Mouse (Mus musculus): ENCODE measurements around the gene Ehmt2. TPM values are rescaled to one million over a fixed set of nuclear protein-coding genes. Genes with fewer than 3 reads are reported as not detected.
A peak's percentile ranks its signal among the peaks of the same experiment; 100 is the strongest.
"Not testable (repeated sequence)": the region's sequence is repeated elsewhere in the genome, so short reads cannot be mapped to it uniquely, and the experiment has no call there.

Ehmt2 gene
- polyA plus RNA-seq, 1 experiment from 2014 or later = 100 TPM

DNA sequence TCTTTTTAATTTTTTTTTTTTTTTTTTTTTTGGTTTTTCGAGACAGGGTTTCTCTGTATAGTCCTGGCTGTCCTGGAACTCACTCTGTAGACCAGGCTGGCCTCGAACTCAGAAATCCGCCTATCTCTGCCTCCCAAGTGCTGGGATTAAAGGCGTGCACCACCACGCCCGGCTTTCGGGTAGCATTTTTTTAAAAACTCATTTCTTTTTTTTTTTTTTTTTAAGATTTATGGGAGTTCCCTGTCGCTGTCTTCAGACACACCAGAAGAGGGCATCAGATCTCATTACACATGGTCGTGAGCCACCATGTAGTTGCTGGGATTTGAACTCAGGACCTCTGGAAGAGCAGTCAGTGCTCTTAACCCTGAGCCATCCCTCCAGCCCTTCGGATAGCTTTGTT, 3.7 kb downstream of the Ehmt2 start:
- not testable (repeated sequence) for H3K9ac ChIP-seq; H3K27ac ChIP-seq; H3K4me2 ChIP-seq; ATAC-seq (ENCODE audit: insufficient number of reproducible peaks, insufficient read depth, low FRiP score, low TSS enrichment, low read depth); H3K4me3 ChIP-seq; H3K27me3 ChIP-seq; H3K9me3 ChIP-seq
- WGBS = 92% methylated on average over 9 of the region's 10 CpGs
- H3K36me3 ChIP-seq = peaks cover 57% of the 10 kb centered on the region
- peaks cover 22% of the 10 kb centered on the region for H3K4me1 ChIP-seq

DNA sequence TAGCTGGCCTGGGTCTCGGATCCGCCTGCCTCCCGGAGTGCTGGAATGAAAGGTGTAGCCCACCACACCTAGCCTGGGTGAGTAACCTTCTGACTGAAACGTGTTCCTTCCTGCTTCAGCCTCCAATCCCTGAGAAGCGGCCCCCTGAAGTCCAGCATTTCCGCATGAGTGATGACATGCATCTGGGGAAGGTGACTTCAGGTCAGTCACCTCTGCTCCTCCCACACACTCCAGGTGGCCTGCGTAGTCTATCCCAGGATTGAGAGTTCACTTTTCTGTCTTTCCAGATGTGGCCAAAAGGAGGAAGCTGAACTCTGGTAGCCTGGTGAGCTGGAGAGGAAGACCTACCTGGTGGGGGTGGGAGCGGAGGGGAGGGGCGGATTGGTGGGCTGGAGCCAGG, 4.6 kb downstream of the Ehmt2 start:
- H3K27ac ChIP-seq = no peak overlapping the region
- peaks cover 66% of the 10 kb centered on the region for H3K36me3 ChIP-seq
- H3K9me3 ChIP-seq = no peaks in the 10 kb centered on the region
- peaks cover 14% of the 10 kb centered on the region for H3K4me1 ChIP-seq
- H3K9ac ChIP-seq = no peak overlapping the region
- no peak overlapping the region for H3K4me3 ChIP-seq
- no peak overlapping the region for H3K4me2 ChIP-seq
- 90% methylated on average over 9 of the region's 9 CpGs for WGBS
- ATAC-seq (ENCODE audit: insufficient number of reproducible peaks, insufficient read depth, low FRiP score, low TSS enrichment, low read depth) = no peak
- H3K27me3 ChIP-seq = no peaks in the 10 kb centered on the region

DNA sequence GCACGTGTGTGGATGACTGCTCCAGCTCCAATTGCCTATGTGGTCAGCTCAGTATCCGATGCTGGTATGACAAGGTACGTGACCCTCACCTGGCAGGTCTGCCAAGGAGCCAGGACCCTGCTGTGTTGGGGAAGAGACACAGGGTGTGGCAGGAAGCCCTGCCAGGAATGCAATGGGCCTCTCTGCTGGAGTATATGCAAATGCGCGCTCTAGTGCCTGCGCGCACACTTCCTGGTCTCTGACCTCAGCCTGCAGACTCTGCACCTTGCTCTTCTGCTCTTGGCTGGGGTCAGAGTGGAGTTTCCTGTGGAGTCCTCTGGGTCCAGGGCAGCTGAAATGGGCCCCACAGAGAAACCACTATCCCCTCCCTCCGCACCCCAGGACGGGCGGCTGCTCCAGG, 12.7 kb downstream of the Ehmt2 start:
- Histone ChIP-seq H3K9me3 (no peaks in the 10 kb centered on the region), H3K4me3 (no peak overlapping the region), H3K27ac (no peak overlapping the region), H3K27me3 (no peaks in the 10 kb centered on the region), H3K36me3 (peaks cover 80% of the 10 kb centered on the region), H3K9ac (peak overlapping the region; percentile 12; the same call in 1 of the 2 replicates), H3K4me1 (peaks cover 6% of the 10 kb centered on the region), H3K4me2 (no peak overlapping the region)
- ATAC-seq (ENCODE audit: insufficient number of reproducible peaks, insufficient read depth, low FRiP score, low TSS enrichment, low read depth) = no peak
- 84% methylated on average over 10 of the region's 10 CpGs for WGBS

DNA sequence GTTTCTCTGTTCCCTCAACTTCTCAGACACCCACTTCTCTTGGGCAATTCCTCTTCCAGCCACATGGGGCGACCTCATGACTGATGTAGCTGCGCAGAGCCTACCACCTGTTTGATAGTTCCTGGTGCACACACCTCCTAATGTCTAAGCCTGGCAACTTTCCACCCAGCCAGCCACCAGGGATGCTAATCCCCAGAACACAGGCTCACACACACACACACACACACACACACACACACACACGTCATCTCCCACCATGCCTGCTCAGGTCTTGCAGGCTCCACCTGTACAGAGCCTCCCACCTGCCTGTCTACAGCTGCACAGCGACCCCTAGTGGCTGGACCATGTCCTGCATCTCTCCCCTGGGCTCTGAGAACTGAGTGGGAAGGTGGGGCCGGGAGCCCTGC, 13.7 kb downstream of the Ehmt2 start:
- Histone ChIP-seq H3K27ac (no peak overlapping the region), H3K36me3 (peaks cover 71% of the 10 kb centered on the region), H3K4me1 (peaks cover 10% of the 10 kb centered on the region), H3K4me3 (no peak overlapping the region), H3K9me3 (no peaks in the 10 kb centered on the region), H3K27me3 (no peaks in the 10 kb centered on the region), H3K9ac (no peak overlapping the region), H3K4me2 (no peak overlapping the region)
- ATAC-seq (ENCODE audit: insufficient number of reproducible peaks, insufficient read depth, low FRiP score, low TSS enrichment, low read depth) = peak; percentile 67
- WGBS = 49% methylated on average over 5 of the region's 5 CpGs

DNA sequence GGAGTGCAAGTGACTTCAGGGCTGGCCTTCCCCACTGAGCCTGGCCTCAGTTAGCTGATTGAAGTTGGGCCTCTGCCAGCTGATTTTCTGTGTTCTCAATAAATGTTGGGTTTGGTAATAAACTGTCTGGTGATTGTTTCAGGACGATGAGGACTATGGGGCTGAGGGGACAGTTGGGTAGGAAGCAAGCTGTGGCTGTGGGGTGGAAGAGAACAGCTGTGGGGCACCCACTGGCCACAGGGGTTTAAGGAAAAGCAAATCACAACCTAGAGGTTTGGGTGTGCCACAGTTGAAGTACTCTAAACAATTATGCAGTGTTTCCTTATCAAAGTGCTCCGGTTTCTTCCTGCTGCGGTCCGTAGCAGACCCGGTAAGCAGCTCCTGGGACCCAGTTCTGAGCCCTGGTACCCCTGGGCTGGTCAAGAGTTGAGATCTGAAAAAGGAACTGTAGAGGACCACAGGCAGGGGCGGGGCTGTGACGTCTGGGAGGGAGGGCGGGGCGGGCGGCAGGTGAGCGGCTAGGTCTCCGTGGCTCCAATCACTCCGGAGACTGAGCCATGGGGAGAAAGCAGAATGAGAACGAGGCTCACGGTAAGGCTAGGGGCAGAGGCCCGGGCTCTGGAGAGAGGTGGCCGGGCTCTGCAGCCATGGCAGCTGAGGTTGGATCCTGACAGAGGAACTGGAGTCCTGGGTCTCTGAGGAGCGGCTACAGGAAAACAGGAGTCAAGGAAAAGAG, 15.8 kb downstream of the Ehmt2 start, which contains the start of gene Slc44a4:
Slc44a4 (plus strand) TSS at position 537 of the 736 bp plus-strand sequence.
- Histone ChIP-seq H3K9ac (peak within 1 kb of the TSS; percentile 44; the same call in 1 of the 2 replicates), H3K27ac (peak within 1 kb of the TSS; percentile 18; the same call in 1 of the 2 replicates), H3K4me1 (peaks cover 10% of the 10 kb centered on the region), H3K36me3 (peaks cover 49% of the 10 kb centered on the region), H3K27me3 (no peaks in the 10 kb centered on the region), H3K9me3 (no peaks in the 10 kb centered on the region), H3K4me2 (no peak within 1 kb of the TSS), H3K4me3 (no peak within 1 kb of the TSS)
- ATAC-seq (ENCODE audit: insufficient number of reproducible peaks, insufficient read depth, low FRiP score, low TSS enrichment, low read depth) = no peak
- WGBS = 27% methylated on average over 18 of the region's 18 CpGs

DNA sequence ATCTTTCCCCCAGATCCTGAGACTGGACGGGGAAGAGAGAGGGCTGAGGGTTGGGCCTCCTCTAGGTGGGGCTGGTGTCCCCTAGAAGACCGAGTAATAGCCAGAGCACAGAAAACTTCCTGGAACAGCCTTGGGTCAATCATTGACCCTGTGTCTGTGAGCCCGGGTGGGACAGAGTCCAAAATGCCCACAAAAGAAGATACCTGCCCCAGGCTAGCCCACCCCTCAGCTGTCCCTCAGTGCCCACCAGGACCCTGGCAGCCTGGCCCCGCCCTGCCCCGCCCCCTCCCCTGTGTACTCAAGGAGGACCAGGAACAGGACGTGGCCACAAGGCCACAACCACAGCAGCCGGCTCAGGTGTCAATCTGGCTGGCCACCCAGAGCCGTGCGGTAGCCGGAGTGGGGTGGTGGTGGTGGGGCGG, 17.2 kb downstream of the Ehmt2 start:
- ATAC-seq (ENCODE audit: insufficient number of reproducible peaks, insufficient read depth, low FRiP score, low TSS enrichment, low read depth) = no peak
- H3K36me3 ChIP-seq = peaks cover 36% of the 10 kb centered on the region
- H3K4me2 ChIP-seq = no peak overlapping the region
- peak overlapping the region; percentile 33; the same call in 1 of the 2 replicates for H3K27ac ChIP-seq
- H3K27me3 ChIP-seq = no peaks in the 10 kb centered on the region
- H3K9ac ChIP-seq = peak overlapping the region; percentile 44; the same call in 1 of the 2 replicates
- 15% methylated on average over 11 of the region's 11 CpGs for WGBS
- no peak overlapping the region for H3K4me3 ChIP-seq
- H3K4me1 ChIP-seq = peaks cover 10% of the 10 kb centered on the region
- no peaks in the 10 kb centered on the region for H3K9me3 ChIP-seq

DNA sequence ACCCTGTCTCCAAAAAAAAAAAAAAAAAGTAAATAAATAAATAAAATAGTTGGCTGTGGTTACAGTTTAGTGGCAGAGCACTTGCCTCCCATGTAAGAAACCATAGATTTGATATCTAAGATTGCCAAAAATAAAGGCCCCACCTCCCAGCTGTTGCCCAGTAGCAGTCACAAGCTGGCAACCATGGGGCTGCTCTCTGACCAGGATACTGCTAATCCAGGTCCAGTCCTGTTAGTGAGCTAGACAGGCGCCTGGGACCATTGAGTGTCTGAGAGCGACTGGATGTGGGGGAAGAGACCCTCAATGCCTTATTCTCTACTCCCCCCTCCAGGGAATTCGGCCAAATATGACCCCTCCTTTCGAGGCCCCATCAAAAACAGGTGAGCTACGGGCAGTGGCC, 18.0 kb downstream of the Ehmt2 start:
- no peak overlapping the region for H3K4me2 ChIP-seq
- H3K4me3 ChIP-seq = no peak overlapping the region
- no peak overlapping the region for H3K9ac ChIP-seq
- H3K36me3 ChIP-seq = peaks cover 27% of the 10 kb centered on the region
- ATAC-seq (ENCODE audit: insufficient number of reproducible peaks, insufficient read depth, low FRiP score, low TSS enrichment, low read depth) = no peak
- peaks cover 10% of the 10 kb centered on the region for H3K4me1 ChIP-seq
- H3K9me3 ChIP-seq = no peaks in the 10 kb centered on the region
- 78% methylated on average over 5 of the region's 5 CpGs for WGBS
- H3K27ac ChIP-seq = no peak overlapping the region
- H3K27me3 ChIP-seq = no peaks in the 10 kb centered on the region

DNA sequence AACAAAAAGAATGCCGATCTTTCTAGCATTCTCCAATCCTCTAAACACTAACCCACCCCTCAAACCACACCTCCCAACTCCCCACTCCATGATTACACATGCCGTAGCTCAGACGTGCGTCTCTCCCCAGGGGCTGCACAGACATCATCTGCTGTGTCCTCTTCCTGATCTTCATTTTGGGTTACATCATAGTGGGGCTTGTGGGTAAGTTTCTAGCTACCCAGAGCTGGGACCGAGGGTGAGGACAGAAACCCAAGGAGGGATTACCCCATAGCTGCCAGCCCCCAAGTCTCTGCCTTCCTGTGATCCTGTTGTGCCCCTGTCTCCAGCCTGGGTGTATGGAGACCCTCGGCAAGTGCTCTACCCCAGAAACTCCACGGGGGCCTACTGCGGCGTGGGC, 18.9 kb downstream of the Ehmt2 start:
- no peak overlapping the region; the same call in 1 of the 2 replicates for H3K9ac ChIP-seq
- no peak for ATAC-seq (ENCODE audit: insufficient number of reproducible peaks, insufficient read depth, low FRiP score, low TSS enrichment, low read depth)
- H3K4me3 ChIP-seq = no peak overlapping the region
- peaks cover 10% of the 10 kb centered on the region for H3K4me1 ChIP-seq
- H3K27ac ChIP-seq = no peak overlapping the region
- WGBS = 72% methylated on average over 9 of the region's 9 CpGs
- H3K27me3 ChIP-seq = no peaks in the 10 kb centered on the region
- no peaks in the 10 kb centered on the region for H3K9me3 ChIP-seq
- no peak overlapping the region for H3K4me2 ChIP-seq
- H3K36me3 ChIP-seq = peaks cover 18% of the 10 kb centered on the region

DNA sequence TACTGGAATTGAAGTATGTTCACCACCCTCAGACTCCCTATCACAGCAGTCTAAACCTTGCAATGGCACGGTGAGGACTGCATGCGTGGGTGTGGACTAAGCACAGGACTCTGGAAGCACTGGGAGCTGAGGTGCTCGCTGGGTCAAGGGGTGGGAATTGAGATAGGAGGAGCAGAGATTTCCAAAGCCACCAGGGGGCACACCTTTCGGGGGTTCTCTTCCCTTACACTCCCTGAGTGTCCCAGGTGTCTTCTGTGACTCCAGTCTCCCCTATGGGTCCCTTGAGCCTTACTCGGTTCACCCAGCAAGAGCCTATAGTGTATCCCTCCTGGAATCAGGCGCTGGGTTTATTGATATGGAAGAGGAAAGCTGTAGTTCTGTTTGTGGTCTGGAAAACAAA, 24.7 kb downstream of the Ehmt2 start:
- no peaks in the 10 kb centered on the region for H3K36me3 ChIP-seq
- H3K27me3 ChIP-seq = no peaks in the 10 kb centered on the region
- no peak overlapping the region for H3K9ac ChIP-seq
- no peaks in the 10 kb centered on the region for H3K9me3 ChIP-seq
- no peak for ATAC-seq (ENCODE audit: insufficient number of reproducible peaks, insufficient read depth, low FRiP score, low TSS enrichment, low read depth)
- H3K4me3 ChIP-seq = no peak overlapping the region
- no peaks in the 10 kb centered on the region for H3K4me1 ChIP-seq
- WGBS = 55% methylated on average over 6 of the region's 6 CpGs
- H3K27ac ChIP-seq = no peak overlapping the region
- H3K4me2 ChIP-seq = no peak overlapping the region

DNA sequence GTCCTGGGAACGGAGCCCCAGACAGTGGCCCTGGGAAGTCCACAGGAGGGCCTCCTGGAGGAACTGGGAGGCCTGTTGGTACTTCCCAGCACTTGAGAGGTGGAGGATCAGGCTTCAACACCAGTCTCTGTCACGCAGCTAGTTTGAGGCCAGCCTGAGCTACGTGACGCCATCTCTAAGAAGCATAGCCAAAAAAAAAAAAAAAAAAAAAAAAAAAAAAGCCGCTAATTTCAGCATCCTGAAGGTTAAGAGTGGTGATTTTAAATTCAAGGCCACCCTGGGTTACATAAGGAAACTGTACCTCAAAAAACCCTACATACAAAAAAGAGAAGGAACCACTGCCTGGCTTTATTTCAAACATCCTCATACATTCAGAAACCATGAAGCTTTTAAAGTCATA, 26.0 kb downstream of the Ehmt2 start:
- H3K4me2 ChIP-seq = no peak overlapping the region
- no peak overlapping the region for H3K4me3 ChIP-seq
- no peaks in the 10 kb centered on the region for H3K27me3 ChIP-seq
- H3K4me1 ChIP-seq = no peaks in the 10 kb centered on the region
- H3K27ac ChIP-seq = no peak overlapping the region
- H3K9ac ChIP-seq = no peak overlapping the region
- no peaks in the 10 kb centered on the region for H3K9me3 ChIP-seq
- 66% methylated on average over 5 of the region's 5 CpGs for whole genome bisulfite sequencing
- H3K36me3 ChIP-seq = no peaks in the 10 kb centered on the region
- no peak for ATAC-seq (ENCODE audit: insufficient number of reproducible peaks, insufficient read depth, low FRiP score, low TSS enrichment, low read depth)

DNA sequence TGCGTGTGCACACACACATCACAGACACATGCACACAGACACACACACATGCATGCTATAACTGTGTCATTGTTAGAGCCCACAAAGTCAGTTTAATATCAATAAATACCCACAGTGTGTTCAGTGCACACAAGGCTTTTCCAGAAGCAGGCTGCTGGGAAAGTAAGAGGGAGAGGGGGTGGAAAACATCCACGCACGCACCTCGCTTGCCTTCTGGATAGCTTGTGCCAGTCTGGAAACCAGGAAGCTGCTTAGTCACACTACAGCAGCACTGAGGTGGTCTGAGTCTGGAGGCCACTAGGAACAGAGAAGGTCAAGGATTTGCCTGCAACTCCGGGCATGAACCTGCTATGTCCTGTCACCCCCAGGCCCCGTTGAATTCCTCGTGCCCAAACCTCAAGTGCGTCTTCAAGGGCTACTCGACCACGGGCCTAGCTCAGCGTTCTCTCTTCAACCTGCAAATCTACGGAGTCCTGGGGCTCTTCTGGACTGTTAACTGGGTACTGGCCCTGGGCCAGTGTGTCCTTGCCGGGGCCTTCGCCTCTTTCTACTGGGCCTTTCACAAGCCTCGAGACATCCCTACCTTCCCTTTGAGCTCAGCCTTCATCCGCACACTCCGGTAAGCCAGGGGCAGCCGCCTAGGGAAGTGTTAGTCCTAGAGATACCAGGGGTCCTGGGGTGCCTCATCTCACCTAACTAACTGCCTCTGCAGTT, 29.2 kb downstream of the Ehmt2 start:
- ATAC-seq (ENCODE audit: insufficient number of reproducible peaks, insufficient read depth, low FRiP score, low TSS enrichment, low read depth) = no peak
- Histone ChIP-seq H3K9ac (no peak overlapping the region), H3K4me2 (no peak overlapping the region), H3K27me3 (no peaks in the 10 kb centered on the region), H3K4me3 (no peak overlapping the region), H3K4me1 (peaks cover 11% of the 10 kb centered on the region), H3K36me3 (no peaks in the 10 kb centered on the region), H3K27ac (no peak overlapping the region), H3K9me3 (no peaks in the 10 kb centered on the region)
- 84% methylated on average over 18 of the region's 18 CpGs for WGBS

DNA sequence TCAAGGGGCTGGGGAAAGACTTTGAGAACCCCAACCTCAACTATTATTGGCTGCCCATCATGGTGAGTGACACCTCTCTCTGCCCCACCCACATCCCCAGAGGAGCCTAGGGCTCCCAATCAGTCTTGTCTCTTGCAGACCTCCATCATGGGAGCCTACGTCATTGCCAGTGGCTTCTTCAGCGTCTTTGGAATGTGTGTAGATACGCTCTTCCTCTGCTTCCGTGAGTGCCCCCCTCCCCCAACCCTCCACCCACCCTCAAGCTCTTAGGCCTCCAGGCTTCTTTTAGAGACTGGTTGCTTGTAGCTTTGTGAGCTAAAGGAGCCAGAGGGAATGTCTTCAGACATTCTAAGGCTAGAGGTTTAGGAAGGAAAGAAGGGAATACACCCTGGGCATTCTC, 30.6 kb downstream of the Ehmt2 start:
- Histone ChIP-seq H3K4me1 (peaks cover 12% of the 10 kb centered on the region), H3K27ac (no peak overlapping the region), H3K9me3 (no peaks in the 10 kb centered on the region), H3K9ac (no peak overlapping the region), H3K4me3 (no peak overlapping the region), H3K36me3 (no peaks in the 10 kb centered on the region), H3K4me2 (no peak overlapping the region), H3K27me3 (no peaks in the 10 kb centered on the region)
- no peak for ATAC-seq (ENCODE audit: insufficient number of reproducible peaks, insufficient read depth, low FRiP score, low TSS enrichment, low read depth)
- 58% methylated on average over 4 of the region's 4 CpGs for WGBS

Data from embryonic facial prominence, embryonic 13.5 days (tissue).